Mouse (Mus musculus) limb, embryonic 10.5 days (tissue): ENCODE results near the gene 1700011L22Rik. TPM values are rescaled to one million over a fixed set of nuclear protein-coding genes. Genes with fewer than 3 reads are reported as not detected.

ENCODE experiments used
- DNase-seq: peaks from one replicate; pipeline ENCODE4 v3.0.0-alpha.2; 2017; ENCODE audit warnings: low spot score
- H3K27ac ChIP-seq: fragments of 300-500 bp; sonication (generic); 2 replicates; pipeline ENCODE4 v1.5.1; 2016; ENCODE audit warnings: mild to moderate bottlenecking
- H3K27me3 ChIP-seq: fragments of 300-500 bp; sonication (generic); 2 replicates; pipeline ENCODE4 v1.6.1; 2016; ENCODE audit warnings: low read depth, mild to moderate bottlenecking; ENCODE audit not compliant: poor library complexity, severe bottlenecking
- H3K36me3 ChIP-seq: fragments of 300-500 bp; sonication (generic); 2 replicates; pipeline ENCODE4 v1.6.1; 2016; ENCODE audit warnings: mild to moderate bottlenecking, moderate library complexity
- H3K4me1 ChIP-seq: fragments of 300-500 bp; sonication (generic); 2 replicates; pipeline ENCODE4 v1.6.1; 2016
- H3K4me3 ChIP-seq: fragments of 300-500 bp; sonication (generic); 2 replicates; pipeline ENCODE4 v1.5.1; 2016; ENCODE audit warnings: mild to moderate bottlenecking, moderate library complexity
- H3K9me3 ChIP-seq: fragments of 300-500 bp; sonication (generic); replicated peaks from 2 replicates; pipeline ENCODE4 v1.6.1; 2016; ENCODE audit warnings: mild to moderate bottlenecking
- WGBS: fragments of 180-500 bp; shearing (Covaris S2); methylation state at CpG from one replicate; pipeline ENCODE4 v1.1.7; 2016; 5-methylcytosine and 5-hydroxymethylcytosine counted together
- polyA plus RNA-seq: library from polyadenylated mRNA; unstranded; fragments of >200 nt; fragmentation: Nextera tagmentation; extraction: Ambion mirVana; gene quantifications from 2 replicates; pipeline ENCODE4 v1.2.1, GENCODE M21; 2016

1700011L22Rik gene
- not detected in 2 replicates for polyA plus RNA-seq

DNA sequence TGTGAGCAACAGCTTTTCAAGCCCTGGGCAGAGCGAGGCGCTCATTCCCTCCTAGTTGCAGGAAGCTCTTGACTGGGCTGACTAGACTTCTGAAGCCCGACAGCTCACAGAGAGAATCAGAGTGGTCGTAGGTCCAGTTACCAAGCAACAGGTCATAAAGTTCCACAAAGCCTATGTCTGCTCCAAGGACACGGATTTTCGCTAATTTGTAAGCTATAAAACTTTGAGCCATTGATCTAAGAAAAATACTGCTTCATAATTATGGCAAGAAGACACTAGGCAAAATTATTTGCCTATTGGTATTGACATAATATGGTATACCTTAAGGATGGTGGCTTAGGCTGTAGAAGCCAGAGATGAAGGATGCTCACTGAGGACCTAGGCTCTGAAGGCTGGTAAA lies at the start of gene 1700011L22Rik:
Gene 1700011L22Rik (minus strand): TSS at position 101 of the 400 bp plus-strand sequence.
- Histone ChIP-seq H3K27ac (no peak within 1 kb of the TSS), H3K4me1 (peaks cover 6% of the 10 kb centered on the region; the same call in 1 of the 2 replicates), H3K36me3 (no peaks in the 10 kb centered on the region), H3K4me3 (no peak within 1 kb of the TSS), H3K27me3 (no peaks in the 10 kb centered on the region), H3K9me3 (no peaks in the 10 kb centered on the region)
- no peak for DNase-seq
- WGBS = 76% methylated on average over 6 of the region's 6 CpGs

DNA sequence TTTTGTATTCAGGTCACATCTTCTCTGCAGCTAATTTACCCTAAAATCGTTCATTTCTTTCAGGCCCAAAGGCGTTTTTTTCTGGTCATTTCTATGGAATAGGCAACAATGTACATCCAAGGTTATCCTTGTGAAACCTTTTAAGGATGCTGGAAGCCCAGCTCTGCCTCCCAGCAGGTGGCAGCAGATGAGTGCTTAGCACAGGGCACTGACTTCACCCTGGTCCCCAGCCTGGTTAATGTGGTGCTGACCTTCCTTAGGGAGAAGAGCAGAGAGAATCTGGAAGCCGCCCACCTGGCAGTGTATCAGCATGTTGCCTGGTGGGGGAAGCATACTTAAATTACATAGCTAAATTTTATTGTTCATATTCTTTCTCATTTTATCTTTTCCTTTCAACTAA lies 49.4 kb upstream of the 1700011L22Rik start:
- Histone ChIP-seq H3K27me3 (no peaks in the 10 kb centered on the region), H3K27ac (no peak overlapping the region), H3K36me3 (no peaks in the 10 kb centered on the region), H3K4me3 (no peak overlapping the region), H3K9me3 (no peaks in the 10 kb centered on the region), H3K4me1 (peaks cover 27% of the 10 kb centered on the region)
- WGBS = 64% methylated on average over 3 of the region's 3 CpGs
- peak; percentile 66 for DNase-seq

- peak overlapping the region; percentile 66 for H3K4me3 ChIP-seq
- H3K27me3 ChIP-seq = no peaks in the 10 kb centered on the region
- H3K9me3 ChIP-seq = no peaks in the 10 kb centered on the region
- peaks cover 23% of the 10 kb centered on the region for H3K4me1 ChIP-seq
- peak overlapping the region; percentile 98 for H3K27ac ChIP-seq
- DNase-seq = no peak
- H3K36me3 ChIP-seq = no peaks in the 10 kb centered on the region
- 18% methylated on average over 18 of the region's 18 CpGs for WGBS
These were observed 47.1 kb upstream of the 1700011L22Rik start for GRCm38 (mm10) chr8:79295276-79296105.

DNA sequence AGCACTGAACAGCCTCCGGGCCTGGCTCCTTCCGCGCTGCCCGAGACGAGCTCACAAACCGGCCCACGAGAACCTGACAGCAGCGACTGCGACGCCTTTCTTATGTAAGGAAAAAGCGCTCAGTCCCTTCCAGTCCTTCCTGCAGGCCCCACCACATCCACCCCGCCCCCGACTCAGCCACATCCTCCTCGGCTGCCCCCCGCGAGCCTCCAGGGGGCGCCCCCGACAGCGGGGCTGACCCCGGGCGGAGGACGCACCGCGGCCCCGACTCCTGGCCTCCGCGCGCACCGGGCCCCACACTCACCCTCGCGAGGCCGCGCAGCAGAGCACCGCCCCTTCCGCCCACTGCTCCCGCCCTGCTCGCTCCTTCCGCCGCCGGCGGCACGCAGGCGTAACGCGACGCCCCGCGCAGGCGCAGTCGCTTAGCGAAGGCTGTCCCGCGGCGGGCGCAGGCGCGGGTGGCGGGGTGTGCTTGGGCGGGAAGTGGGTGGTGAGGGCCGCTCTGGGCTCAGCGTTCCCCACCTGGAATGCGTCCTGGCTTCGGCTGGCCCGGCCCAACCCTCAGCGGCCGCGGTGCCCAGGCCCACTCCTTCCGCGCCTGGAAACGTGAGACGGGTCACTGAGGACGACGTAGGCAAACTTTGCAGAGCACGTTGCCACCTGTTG lies 46.4 kb upstream of the 1700011L22Rik start, which contains the start of gene Mmaa:
Gene Mmaa (minus strand): TSS at position 328 of the 666 bp plus-strand sequence.
- Histone ChIP-seq H3K4me3 (peak within 1 kb of the TSS; percentile 66), H3K9me3 (no peaks in the 10 kb centered on the region), H3K27ac (peak within 1 kb of the TSS; percentile 98), H3K36me3 (no peaks in the 10 kb centered on the region), H3K27me3 (no peaks in the 10 kb centered on the region), H3K4me1 (peaks cover 23% of the 10 kb centered on the region)
- DNase-seq = peak; percentile 99
- under 1% methylated on average over 71 of the region's 74 CpGs for WGBS

GRCm38 (mm10) chr8:79293841-79294240 lies 45.5 kb upstream of the 1700011L22Rik start:
- no peaks in the 10 kb centered on the region for H3K36me3 ChIP-seq
- no peaks in the 10 kb centered on the region for H3K9me3 ChIP-seq
- no peak for DNase-seq
- peaks cover 23% of the 10 kb centered on the region for H3K4me1 ChIP-seq
- peak overlapping the region; percentile 66 for H3K4me3 ChIP-seq
- WGBS = 78% methylated on average over 3 of the region's 3 CpGs
- H3K27ac ChIP-seq = peak overlapping the region; percentile 98
- no peaks in the 10 kb centered on the region for H3K27me3 ChIP-seq

- WGBS = 86% methylated on average over 3 of the region's 3 CpGs
- DNase-seq = no peak
- Histone ChIP-seq H3K27ac (no peak overlapping the region), H3K36me3 (no peaks in the 10 kb centered on the region), H3K27me3 (no peaks in the 10 kb centered on the region), H3K9me3 (no peaks in the 10 kb centered on the region), H3K4me1 (peaks cover 23% of the 10 kb centered on the region), H3K4me3 (no peak overlapping the region)
These were observed 44.4 kb upstream of the 1700011L22Rik start for GRCm38 (mm10) chr8:79292712-79293264.

DNA sequence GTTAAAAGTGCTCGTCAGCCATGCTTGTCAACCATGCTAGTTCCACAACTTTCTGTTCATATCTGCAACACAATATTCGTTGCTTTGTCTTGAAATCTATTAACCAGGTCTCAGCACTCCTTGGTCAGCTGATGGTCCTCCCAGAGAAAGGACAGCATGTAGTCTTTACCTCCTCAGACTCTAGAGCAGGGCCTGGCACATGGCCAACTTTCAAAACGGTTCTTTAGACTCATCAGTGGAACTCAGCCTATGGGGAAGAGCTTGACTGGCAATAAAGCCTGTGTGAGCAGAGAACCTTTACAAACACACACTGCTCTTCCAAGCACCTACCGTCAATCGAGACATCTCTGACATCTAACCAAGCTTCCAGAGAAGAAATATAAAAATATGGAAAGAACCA lies 41.2 kb upstream of the 1700011L22Rik start:
- Histone ChIP-seq H3K27ac (no peak overlapping the region), H3K9me3 (no peaks in the 10 kb centered on the region), H3K4me3 (no peak overlapping the region), H3K27me3 (no peaks in the 10 kb centered on the region), H3K36me3 (no peaks in the 10 kb centered on the region), H3K4me1 (peaks cover 11% of the 10 kb centered on the region)
- DNase-seq = no peak
- WGBS = 88% methylated on average over 5 of the region's 5 CpGs

DNA sequence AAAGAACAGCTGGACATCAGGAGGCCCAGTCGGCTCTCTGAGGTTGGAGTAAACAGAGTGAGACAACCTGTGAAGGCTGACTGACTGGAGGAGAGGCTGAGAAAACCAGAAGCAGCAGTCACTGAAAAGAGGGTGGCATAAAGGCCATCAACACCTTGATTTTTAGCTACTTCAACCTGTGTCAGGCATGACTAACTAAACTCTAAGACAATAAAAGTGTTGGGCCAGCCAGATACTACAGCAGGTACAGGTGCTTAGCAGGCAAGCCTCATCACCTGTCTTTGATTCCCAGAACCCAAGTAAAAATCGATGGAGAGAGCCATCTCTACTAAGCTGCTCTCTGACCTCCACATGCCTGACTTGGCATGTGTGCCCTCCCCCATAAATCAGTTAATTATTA lies 40.3 kb upstream of the 1700011L22Rik start:
- no peak for DNase-seq
- no peaks in the 10 kb centered on the region for H3K9me3 ChIP-seq
- H3K27me3 ChIP-seq = no peaks in the 10 kb centered on the region
- WGBS = 65% methylated on average over 2 of the region's 2 CpGs
- H3K27ac ChIP-seq = no peak overlapping the region
- no peaks in the 10 kb centered on the region for H3K36me3 ChIP-seq
- H3K4me3 ChIP-seq = no peak overlapping the region
- peaks cover 9% of the 10 kb centered on the region for H3K4me1 ChIP-seq

DNA sequence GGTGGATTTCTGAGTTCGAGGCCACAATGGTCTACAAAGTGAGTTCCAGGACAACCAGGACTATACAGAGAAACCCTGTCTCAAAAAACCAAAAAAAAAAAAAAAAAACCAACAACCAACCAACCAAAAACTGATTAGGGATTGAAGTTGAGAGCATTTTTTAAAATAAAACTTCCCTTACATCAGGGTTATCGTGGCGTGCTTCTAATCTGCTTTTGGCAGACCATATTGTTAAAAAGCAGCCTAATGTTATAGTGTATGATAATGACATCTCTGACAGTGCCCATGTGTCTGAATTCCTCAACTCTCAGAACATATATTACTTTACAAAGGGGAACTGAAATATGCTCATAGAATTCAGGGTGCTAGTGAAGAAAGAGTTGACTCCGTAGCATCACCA lies 39.9 kb upstream of the 1700011L22Rik start:
- DNase-seq = no peak
- H3K27me3 ChIP-seq = no peaks in the 10 kb centered on the region
- no peaks in the 10 kb centered on the region for H3K36me3 ChIP-seq
- no peaks in the 10 kb centered on the region for H3K9me3 ChIP-seq
- WGBS = 94% methylated on average over 4 of the region's 4 CpGs
- H3K4me3 ChIP-seq = no peak overlapping the region
- H3K27ac ChIP-seq = no peak overlapping the region
- peaks cover 5% of the 10 kb centered on the region for H3K4me1 ChIP-seq

DNA sequence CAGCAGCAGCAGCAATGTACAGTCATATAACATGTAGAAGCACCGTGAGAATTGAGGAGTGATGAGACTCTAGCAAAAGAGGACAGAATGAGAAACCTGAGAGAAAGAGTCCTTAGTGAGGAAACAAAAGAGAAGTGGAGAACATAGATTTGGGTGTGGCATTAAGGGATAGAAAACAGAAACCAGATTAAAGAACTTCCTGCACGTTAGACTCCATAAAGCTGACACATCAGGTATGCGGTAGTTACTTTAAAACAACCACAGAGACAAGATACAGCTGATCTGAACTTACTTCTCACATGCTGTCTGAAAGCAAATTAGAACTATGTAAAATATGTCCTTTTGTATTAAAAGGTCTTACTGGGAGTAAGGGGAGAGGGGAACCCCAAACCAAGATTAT lies 38.1 kb upstream of the 1700011L22Rik start:
- Histone ChIP-seq H3K27ac (no peak overlapping the region), H3K9me3 (no peaks in the 10 kb centered on the region), H3K27me3 (no peaks in the 10 kb centered on the region), H3K36me3 (peaks cover 2% of the 10 kb centered on the region; the same call in 1 of the 2 replicates), H3K4me1 (no peaks in the 10 kb centered on the region), H3K4me3 (no peak overlapping the region)
- WGBS = 92% methylated on average over 3 of the region's 3 CpGs
- DNase-seq = no peak

GRCm38 (mm10) chr8:79284626-79285025 lies 36.3 kb upstream of the 1700011L22Rik start:
- H3K4me3 ChIP-seq = no peak overlapping the region
- H3K4me1 ChIP-seq = no peaks in the 10 kb centered on the region
- no peaks in the 10 kb centered on the region for H3K9me3 ChIP-seq
- no peak overlapping the region for H3K27ac ChIP-seq
- H3K36me3 ChIP-seq = peaks cover 15% of the 10 kb centered on the region
- 95% methylated on average over 3 of the region's 3 CpGs for WGBS
- no peak for DNase-seq
- H3K27me3 ChIP-seq = no peaks in the 10 kb centered on the region

- H3K36me3 ChIP-seq = peaks cover 26% of the 10 kb centered on the region
- no peaks in the 10 kb centered on the region for H3K9me3 ChIP-seq
- H3K4me3 ChIP-seq = no peak overlapping the region
- no peak overlapping the region for H3K27ac ChIP-seq
- no peaks in the 10 kb centered on the region for H3K27me3 ChIP-seq
- no peak for DNase-seq
- H3K4me1 ChIP-seq = 0 out of 2 replicates have a peak, but pooled peaks cover 4% of the 10 kb centered on the region
- 81% methylated on average over 6 of the region's 6 CpGs for WGBS
These were observed 33.1 kb upstream of the 1700011L22Rik start for GRCm38 (mm10) chr8:79281376-79281890.
